Comparison of ENCODE assay signal across 14 mouse cellular contexts in the genomic region with DNA sequence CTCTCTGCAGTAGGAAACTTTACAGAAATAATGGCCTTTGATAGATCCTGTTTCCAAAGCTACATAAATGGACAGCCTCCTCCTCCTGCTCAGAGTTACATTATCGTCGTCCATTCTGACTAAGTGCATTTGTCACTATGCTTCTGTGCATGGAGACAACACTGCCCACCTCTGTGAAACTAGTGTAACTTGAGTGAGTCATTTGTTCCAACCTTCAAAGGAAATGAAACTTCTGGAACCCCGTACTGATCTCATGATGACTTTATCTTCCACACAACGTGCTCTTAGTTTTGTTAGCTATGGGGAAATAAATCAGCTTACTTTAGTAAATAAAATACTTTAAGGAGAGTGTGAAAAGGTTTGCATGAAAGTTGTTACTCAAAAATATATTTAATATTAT.
"Had no signal": no experiment of that assay in that cellular context is flagged by ENCODE, and none has a peak within 500 bp of the region (broad histone marks: within the 10 kb centered on the region; RNA-seq: fewer than 3 reads in every experiment).

No protein-coding gene starts in this region.

- ATAC-seq: midbrain, embryonic 16.5 days had no signal

- H3K27ac ChIP-seq: midbrain, embryonic 10.5 days; midbrain, embryonic 12.5 days; neural tube, embryonic 12.5 days; stomach, embryonic 15.5 days; stomach, postnatal 0 days had no signal

- H3K27me3 ChIP-seq: midbrain, embryonic 12.5 days; neural tube, embryonic 12.5 days; stomach, embryonic 15.5 days had no signal

- H3K9me3 ChIP-seq: midbrain, embryonic 10.5 days; midbrain, embryonic 12.5 days; neural tube, embryonic 12.5 days; stomach, embryonic 15.5 days had no signal

- H3K36me3 ChIP-seq: midbrain, embryonic 10.5 days; midbrain, embryonic 12.5 days; neural tube, embryonic 12.5 days; stomach, embryonic 15.5 days had no signal

- DNase-seq: lung, adult 18-20 months; lung, embryonic 14.5 days; lung, postnatal 10 days; lung, postnatal 4 days; midbrain, embryonic 14.5 days; thymus, adult 2 months; thymus, postnatal 25 days; thymus, postnatal 4 days had no signal

- H3K4me3 ChIP-seq: midbrain, embryonic 10.5 days; midbrain, embryonic 12.5 days; neural tube, embryonic 12.5 days; stomach, embryonic 15.5 days had no signal

- H3K4me1 ChIP-seq: midbrain, embryonic 10.5 days; neural tube, embryonic 12.5 days; stomach, embryonic 15.5 days had no signal

- H3K9ac ChIP-seq: lung, embryonic 14.5 days; midbrain, embryonic 12.5 days; neural tube, embryonic 12.5 days; stomach, embryonic 15.5 days had no signal

- H3K4me2 ChIP-seq: lung, embryonic 14.5 days; midbrain, embryonic 12.5 days; neural tube, embryonic 12.5 days; stomach, embryonic 15.5 days had no signal
